Mouse (Mus musculus) myocyte (in vitro differentiated cells): Measurements from ENCODE around the gene Begain. TPM values are rescaled to one million over a fixed set of nuclear protein-coding genes. Genes with fewer than 3 reads are reported as not detected.

Source experiments
- H3K27me3 ChIP-seq: one replicate; pipeline ENCODE4 v1.6.1; 2011; ENCODE audit not compliant: control insufficient read depth, insufficient read depth, insufficient read length
- H3K36me3 ChIP-seq: one replicate; pipeline ENCODE4 v1.6.1; 2011; ENCODE audit not compliant: control insufficient read depth, insufficient read depth
- H3K4me2 ChIP-seq: one replicate; pipeline ENCODE4 v1.6.1; 2011; ENCODE audit warnings: low read depth, control low read depth
- H3K4me3 ChIP-seq: one replicate; pipeline ENCODE4 v1.5.1; 2011; ENCODE audit warnings: mild to moderate bottlenecking, control low read depth, moderate library complexity
- H3K79me2 ChIP-seq: one replicate; pipeline ENCODE4 v1.6.1; 2011; ENCODE audit not compliant: control insufficient read depth, insufficient read depth
- H3ac ChIP-seq: one replicate; pipeline ENCODE4 v1.6.1; 2011; ENCODE audit not compliant: control insufficient read depth, insufficient read length
- CEBPB ChIP-seq: IDR thresholded peaks from 2 replicates; pipeline ENCODE4 v1.6.1; 2011; ENCODE audit warnings: mild to moderate bottlenecking, moderate library complexity; ENCODE audit not compliant: poor library complexity, insufficient read depth, severe bottlenecking
- E2F4 ChIP-seq: IDR thresholded peaks from one replicate; pipeline ENCODE4 v1.6.1; 2011; ENCODE audit warnings: mild to moderate bottlenecking, control low read depth, moderate library complexity; ENCODE audit not compliant: insufficient read depth
- MAX ChIP-seq: IDR thresholded peaks from one replicate; pipeline ENCODE4 v1.6.1; 2011; ENCODE audit warnings: low read depth, mild to moderate bottlenecking, control low read depth
- MYOD1 ChIP-seq, 3 experiments: IDR thresholded peaks; one replicate each; pipeline ENCODE4 v1.6.1; 2011; ENCODE audit warnings: control low read depth in 2 of 3, low read depth in 2 of 3, mild to moderate bottlenecking in 2 of 3, moderate library complexity in 1 of 3; ENCODE audit not compliant: insufficient read length in 2 of 3, control insufficient read depth in 1 of 3
- MYOG ChIP-seq, 3 experiments: IDR thresholded peaks; one replicate each; pipeline ENCODE4 v1.6.1; 2011; ENCODE audit warnings: control low read depth in 2 of 3, low read depth in 2 of 3, mild to moderate bottlenecking in 2 of 3; ENCODE audit not compliant: insufficient read length in 2 of 3, control insufficient read depth in 1 of 3, insufficient read depth in 1 of 3
- POLR2A ChIP-seq: IDR thresholded peaks from one replicate; pipeline ENCODE4 v1.6.1; 2011; ENCODE audit warnings: low read depth, mild to moderate bottlenecking, control low read depth, moderate library complexity; ENCODE audit not compliant: insufficient read length
- POLR2AphosphoS2 ChIP-seq: IDR thresholded peaks from one replicate; pipeline ENCODE4 v1.6.1; 2011; ENCODE audit warnings: low read depth, control low read depth; ENCODE audit not compliant: insufficient read length
- REST ChIP-seq: IDR thresholded peaks from one replicate; pipeline ENCODE4 v1.6.1; 2011; ENCODE audit warnings: mild to moderate bottlenecking, control low read depth, moderate library complexity; ENCODE audit not compliant: insufficient read depth, insufficient read length
- SRF ChIP-seq: IDR thresholded peaks from one replicate; pipeline ENCODE4 v1.6.1; 2011; ENCODE audit warnings: low read depth; ENCODE audit not compliant: control insufficient read depth, insufficient read length
- TCF12 ChIP-seq: IDR thresholded peaks from one replicate; pipeline ENCODE4 v1.6.1; 2011; ENCODE audit warnings: mild to moderate bottlenecking, control low read depth; ENCODE audit not compliant: poor library complexity, insufficient read depth, severe bottlenecking
- TCF3 ChIP-seq: IDR thresholded peaks from one replicate; pipeline ENCODE4 v1.6.1; 2011; ENCODE audit warnings: low read depth, control low read depth; ENCODE audit not compliant: insufficient read length
- USF1 ChIP-seq: IDR thresholded peaks from one replicate; pipeline ENCODE4 v1.6.1; 2011; ENCODE audit warnings: low read depth, mild to moderate bottlenecking, control low read depth, moderate library complexity
- polyA plus RNA-seq: library from polyadenylated mRNA; unstranded; fragments of >200 nt; fragmentation: generic; extraction: Trizol; gene quantifications from one replicate; pipeline ENCODE4 v1.2.1, GENCODE M21; 2012; ENCODE audit warnings: missing spikeins

Gene Begain
- polyA plus RNA-seq, 1 experiment, result 0.10 TPM

GRCm38 (mm10) chr12:109039311-109039710 lies 28.7 kb downstream of the Begain start:
- TF ChIP-seq MAX (no peak), CEBPB (no peak), TCF3 (no peak), POLR2AphosphoS2 (no peak), POLR2A (no peak), SRF (no peak), E2F4 (no peak), TCF12 (no peak), USF1 (no peak), REST (no peak)
- Histone ChIP-seq H3K4me2 (no peak overlapping the region), H3K27me3 (peaks cover 48% of the 10 kb centered on the region), H3K36me3 (no peaks in the 10 kb centered on the region), H3K4me3 (no peak overlapping the region), H3ac (no peak overlapping the region), H3K79me2 (no peaks in the 10 kb centered on the region)

- no peaks in the 10 kb centered on the region for H3K36me3 ChIP-seq
- no peak overlapping the region for H3K4me3 ChIP-seq
- H3K79me2 ChIP-seq, result no peaks in the 10 kb centered on the region
- no peak overlapping the region for H3ac ChIP-seq
- no peak overlapping the region for H3K4me2 ChIP-seq
- peaks cover 39% of the 10 kb centered on the region for H3K27me3 ChIP-seq
- TF ChIP-seq MYOG (IDR thresholded peaks at IDR 0.05; ENCODE audit: control insufficient read depth in 1 of 3, insufficient read depth in 1 of 3, insufficient read length in 2 of 3, low read depth in 2 of 3), result no peak
- no peak for TF ChIP-seq POLR2AphosphoS2
Observed at GRCm38 (mm10) chr12:109038179-109038819, 29.7 kb downstream of the Begain start.

GRCm38 (mm10) chr12:109037026-109037425 lies 31.0 kb downstream of the Begain start:
- Histone ChIP-seq H3K79me2 (no peaks in the 10 kb centered on the region), H3K4me3 (no peak overlapping the region), H3ac (no peak overlapping the region), H3K27me3 (peaks cover 29% of the 10 kb centered on the region), H3K4me2 (no peak overlapping the region), H3K36me3 (no peaks in the 10 kb centered on the region)
- TF ChIP-seq SRF, result no peak
- TF ChIP-seq MYOG (IDR thresholded peaks at IDR 0.05; ENCODE audit: control insufficient read depth in 1 of 3, insufficient read depth in 1 of 3, insufficient read length in 2 of 3, low read depth in 2 of 3), result peak; percentile 85 to 87 (median 85)
- TF ChIP-seq E2F4, result no peak
- peak; percentile 74 for TF ChIP-seq TCF12
- TF ChIP-seq TCF3, result peak; percentile 49
- TF ChIP-seq REST, result no peak
- no peak for TF ChIP-seq CEBPB
- no peak for TF ChIP-seq USF1
- TF ChIP-seq POLR2A, result no peak
- TF ChIP-seq MAX, result no peak
- TF ChIP-seq MYOD1 (IDR thresholded peaks at IDR 0.05; ENCODE audit: control insufficient read depth in 1 of 3, insufficient read length in 2 of 3, low read depth in 2 of 3), result peak in 2 of 3 experiments; percentile 72 to 79
- TF ChIP-seq POLR2AphosphoS2, result no peak

- H3K79me2 ChIP-seq, result no peaks in the 10 kb centered on the region
- TF ChIP-seq E2F4 (no peak), MYOD1 (IDR thresholded peaks at IDR 0.05; ENCODE audit: control insufficient read depth in 1 of 3, insufficient read length in 2 of 3, low read depth in 2 of 3) (no peak), POLR2AphosphoS2 (no peak), TCF12 (no peak), SRF (no peak), POLR2A (no peak), MAX (no peak), TCF3 (no peak), REST (no peak), MYOG (IDR thresholded peaks at IDR 0.05; ENCODE audit: control insufficient read depth in 1 of 3, insufficient read depth in 1 of 3, insufficient read length in 2 of 3, low read depth in 2 of 3) (no peak), USF1 (no peak), CEBPB (no peak)
- H3ac ChIP-seq, result no peak overlapping the region
- no peaks in the 10 kb centered on the region for H3K27me3 ChIP-seq
- H3K36me3 ChIP-seq, result no peaks in the 10 kb centered on the region
- no peak overlapping the region for H3K4me2 ChIP-seq
- H3K4me3 ChIP-seq, result no peak overlapping the region
Observed at GRCm38 (mm10) chr12:109023780-109024179, 44.2 kb downstream of the Begain start.

GRCm38 (mm10) chr12:109022966-109023365 lies 45.1 kb downstream of the Begain start:
- TF ChIP-seq REST (no peak), USF1 (no peak), POLR2A (no peak), TCF12 (no peak), SRF (no peak)
- Histone ChIP-seq H3ac (no peak overlapping the region), H3K4me2 (no peak overlapping the region), H3K27me3 (no peaks in the 10 kb centered on the region), H3K4me3 (no peak overlapping the region), H3K79me2 (no peaks in the 10 kb centered on the region), H3K36me3 (no peaks in the 10 kb centered on the region)
